Mouse (Mus musculus) thymus, postnatal 4 days (tissue): Measurements from ENCODE around the gene Gm16506.
"Not testable (repeated sequence)": the region's sequence is repeated elsewhere in the genome, so short reads cannot be mapped to it uniquely, and the experiment has no call there.

Source experiments
- DNase-seq: peaks from one replicate; pipeline ENCODE4 v3.0.0; 2021

The Gm16506 gene

DNA sequence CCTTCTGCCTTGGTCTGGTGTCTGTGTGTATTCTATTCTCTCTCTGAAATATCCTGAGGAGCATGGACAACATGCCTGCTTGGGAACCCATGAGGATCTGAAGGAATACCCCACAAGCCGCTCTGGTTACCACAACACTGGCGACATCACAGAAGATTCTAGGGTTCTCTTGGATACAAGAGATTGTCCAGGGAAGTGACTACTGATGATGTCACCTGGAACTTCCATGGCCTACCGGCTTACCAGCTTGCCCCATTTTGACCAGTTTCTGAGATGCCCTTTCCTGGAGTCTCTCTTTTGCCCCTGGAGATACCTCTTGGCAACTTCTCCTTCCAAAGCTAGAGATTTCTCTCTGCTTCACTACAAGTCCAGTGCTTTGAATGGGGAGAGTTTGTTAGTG, at the start of gene Gm16506:
Gene Gm16506, minus strand, starts transcription at position 101 of the 400 bp plus-strand sequence.
- not testable (repeated sequence) for DNase-seq

- DNase-seq, result not testable (repeated sequence)
Observed at GRCm38 (mm10) chr14:43747566-43747965, 20.3 kb upstream of the Gm16506 start, which contains the start of gene Gm6526. Gene Gm6526 (plus strand): TSS chr14:43747866.

GRCm38 (mm10) chr14:43697621-43698020, 29.7 kb downstream of the Gm16506 start, which contains the start of gene Gm7324:
Gene Gm7324 (plus strand): TSS chr14:43697828.
- DNase-seq, result not testable (repeated sequence)

- DNase-seq, result not testable (repeated sequence)
Observed at GRCm38 (mm10) chr14:43677099-43677498, 50.2 kb downstream of the Gm16506 start, which contains the start of gene Gm8165. Gene Gm8165 (minus strand): TSS chr14:43677199.
